Mouse (Mus musculus) ES-CJ7 (cell line): ENCODE measurements around the gene Kremen1.

Experiments used
- DNase-seq: peaks from one replicate; pipeline ENCODE4 v3.0.0; 2011; ENCODE audit warnings: low read depth, low spot score

Gene Kremen1

DNA sequence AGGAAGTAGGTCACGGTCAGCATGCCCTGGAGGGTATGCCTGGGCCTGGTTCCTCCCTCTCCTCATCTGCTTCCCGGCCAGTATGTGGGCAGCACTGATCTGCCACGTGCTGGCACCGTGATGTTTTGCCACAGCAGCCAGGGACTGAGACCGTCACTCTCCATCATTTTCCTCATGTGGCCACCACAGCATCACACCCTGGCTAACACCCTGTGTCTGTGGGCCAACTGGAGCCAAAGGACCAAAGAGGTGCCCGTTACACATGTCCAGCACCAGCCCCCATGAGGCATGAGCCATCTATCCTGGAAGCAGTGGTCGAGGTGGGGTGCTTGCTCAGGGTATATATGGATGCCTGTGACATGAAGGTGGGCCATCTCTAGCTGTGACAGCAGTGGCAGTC, 86.2 kb downstream of the Kremen1 start:
- DNase-seq, result no peak

- peak; percentile 31 for DNase-seq
Measured at GRCm38 (mm10) chr11:5172861-5173260, 88.5 kb downstream of the Kremen1 start.

GRCm38 (mm10) chr11:5167311-5167710, 94.0 kb downstream of the Kremen1 start:
- DNase-seq, result no peak

GRCm38 (mm10) chr11:5165471-5165916, 95.9 kb downstream of the Kremen1 start:
- DNase-seq, result no peak

- DNase-seq, result peak; percentile 67
Measured at GRCm38 (mm10) chr11:5164310-5164709, 97.0 kb downstream of the Kremen1 start.

DNA sequence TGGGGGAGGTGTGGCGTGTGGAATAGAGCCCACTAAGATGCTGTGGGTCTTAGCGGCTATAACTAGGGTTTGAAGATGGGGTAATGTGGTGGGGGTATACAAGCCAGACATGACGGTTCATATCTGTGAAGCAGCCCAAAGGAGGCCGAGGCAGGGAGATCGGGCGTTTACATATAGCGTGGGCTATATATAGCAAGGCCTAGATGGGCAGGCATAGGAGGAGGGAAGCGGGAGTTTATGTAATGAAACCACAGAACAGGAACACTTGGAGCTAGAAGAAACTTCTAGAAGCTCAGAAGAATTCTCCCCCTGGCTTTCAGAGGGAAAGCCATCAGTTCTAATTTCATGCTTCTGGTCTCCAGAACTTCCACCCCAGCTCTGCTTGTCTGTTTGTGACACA, 97.9 kb downstream of the Kremen1 start:
- no peak for DNase-seq

DNA sequence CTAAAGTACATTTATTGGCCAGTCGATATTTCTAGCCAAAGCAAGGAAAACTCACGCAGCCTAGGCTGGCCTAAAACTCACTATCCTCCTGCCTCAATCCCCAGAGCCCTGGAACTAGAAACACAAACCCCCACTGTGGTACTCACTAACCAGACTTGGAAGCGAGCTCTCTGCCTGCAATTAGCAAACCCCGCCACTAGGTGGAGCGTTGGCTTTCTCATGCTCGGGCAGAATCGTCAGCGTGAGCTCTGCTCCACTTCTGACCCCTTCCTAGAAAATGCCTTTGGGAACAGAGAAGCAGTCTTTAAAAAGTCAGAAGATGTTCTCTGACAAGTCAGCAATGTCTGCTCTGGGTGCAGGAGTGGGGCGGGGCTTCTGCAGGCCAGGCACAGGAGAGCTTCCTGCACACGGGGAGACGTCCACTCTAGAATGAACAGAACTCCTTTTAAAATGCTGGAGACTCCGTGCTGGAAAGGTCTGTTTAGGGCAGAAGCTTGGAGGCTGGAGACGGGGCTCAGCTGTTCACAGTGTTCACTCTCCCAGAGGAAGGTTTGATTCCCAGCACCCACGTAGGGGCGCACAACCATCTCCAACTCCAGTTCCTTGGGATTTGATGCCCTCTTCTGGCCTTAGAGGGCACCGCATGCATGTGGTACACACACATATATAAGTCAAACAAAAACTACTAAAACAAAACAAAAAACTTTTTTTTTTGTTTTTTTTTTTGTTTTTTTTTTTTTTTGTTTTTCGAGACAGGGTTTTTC, 100.5 kb downstream of the Kremen1 start:
- DNase-seq, result peak; percentile 90

DNA sequence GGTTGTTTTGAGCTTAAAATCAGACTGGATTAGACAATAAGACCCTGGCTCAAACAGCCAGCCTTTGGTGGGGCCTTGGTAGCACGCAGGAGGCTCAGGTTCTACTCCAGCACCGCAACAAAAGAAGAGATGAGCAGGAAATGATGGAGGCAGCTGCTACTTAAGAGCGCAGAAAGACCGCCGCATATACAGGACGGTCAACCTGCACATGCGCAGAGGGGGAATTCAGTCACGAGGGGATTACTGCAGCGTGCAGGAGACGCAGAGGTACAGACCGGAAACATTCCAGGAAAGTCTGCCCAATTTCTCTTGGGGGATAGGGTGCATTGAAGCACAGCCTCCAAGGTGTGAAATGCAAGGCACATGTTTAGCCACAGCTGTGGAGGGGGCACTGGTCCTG, 103.3 kb downstream of the Kremen1 start:
- DNase-seq, result no peak

GRCm38 (mm10) chr11:5154961-5155805, 106.2 kb downstream of the Kremen1 start:
- no peak for DNase-seq

DNA sequence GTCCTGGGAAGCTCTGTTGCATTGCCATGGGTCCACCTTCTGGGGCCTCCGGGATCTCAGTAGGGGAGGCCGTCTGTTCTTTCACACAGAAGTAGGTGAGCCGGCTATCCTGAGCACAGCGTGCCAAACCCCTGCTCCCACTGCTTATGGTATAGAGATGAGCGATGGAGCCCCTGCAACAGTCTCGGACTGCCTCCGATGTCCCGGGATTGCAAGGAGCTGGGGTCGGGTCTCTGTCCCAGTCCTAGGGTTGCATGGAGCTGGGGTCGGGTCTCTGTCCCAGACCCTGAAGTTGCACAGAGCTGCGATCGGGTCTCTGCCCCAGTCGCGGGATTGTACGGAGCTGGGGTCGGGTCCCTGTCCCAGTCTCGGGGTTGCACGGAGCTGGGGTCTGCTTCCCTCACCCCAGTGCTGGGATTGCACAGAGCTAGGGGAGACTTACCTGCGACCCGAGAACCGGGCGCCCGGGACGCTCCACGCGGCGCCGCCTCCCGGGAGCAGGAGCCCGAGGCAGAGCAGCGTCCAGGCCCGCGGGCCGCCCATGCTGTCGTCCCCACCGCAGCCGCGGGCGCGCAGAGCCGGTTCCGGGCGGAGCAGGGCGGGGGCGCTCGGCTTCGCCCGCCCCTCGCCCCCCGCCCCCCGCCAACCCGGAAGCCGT, 109.5 kb downstream of the Kremen1 start, which contains the start of gene Emid1:
TSS of gene Emid1 (minus strand) at position 578 of the 658 bp plus-strand sequence.
- no peak for DNase-seq

DNA sequence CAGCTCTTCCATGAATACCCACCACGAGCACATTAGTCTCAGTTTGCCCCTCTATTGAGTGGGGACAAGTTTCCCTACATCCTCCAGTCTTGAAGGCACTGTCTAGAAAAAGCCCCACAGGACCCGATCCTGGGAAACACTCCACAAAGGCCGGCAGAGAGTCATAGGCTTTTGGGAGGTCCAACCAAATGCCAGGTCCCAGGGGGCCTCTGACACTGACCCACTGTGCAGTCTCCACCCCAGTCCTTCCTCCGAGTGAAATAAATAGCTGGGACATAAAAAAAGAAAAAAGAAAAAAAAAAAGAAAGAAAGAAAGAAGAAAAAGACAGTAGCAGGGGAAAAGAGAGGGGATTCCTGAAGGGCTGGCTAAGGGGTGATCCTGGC, 110.1 kb downstream of the Kremen1 start:
- DNase-seq, result no peak

DNA sequence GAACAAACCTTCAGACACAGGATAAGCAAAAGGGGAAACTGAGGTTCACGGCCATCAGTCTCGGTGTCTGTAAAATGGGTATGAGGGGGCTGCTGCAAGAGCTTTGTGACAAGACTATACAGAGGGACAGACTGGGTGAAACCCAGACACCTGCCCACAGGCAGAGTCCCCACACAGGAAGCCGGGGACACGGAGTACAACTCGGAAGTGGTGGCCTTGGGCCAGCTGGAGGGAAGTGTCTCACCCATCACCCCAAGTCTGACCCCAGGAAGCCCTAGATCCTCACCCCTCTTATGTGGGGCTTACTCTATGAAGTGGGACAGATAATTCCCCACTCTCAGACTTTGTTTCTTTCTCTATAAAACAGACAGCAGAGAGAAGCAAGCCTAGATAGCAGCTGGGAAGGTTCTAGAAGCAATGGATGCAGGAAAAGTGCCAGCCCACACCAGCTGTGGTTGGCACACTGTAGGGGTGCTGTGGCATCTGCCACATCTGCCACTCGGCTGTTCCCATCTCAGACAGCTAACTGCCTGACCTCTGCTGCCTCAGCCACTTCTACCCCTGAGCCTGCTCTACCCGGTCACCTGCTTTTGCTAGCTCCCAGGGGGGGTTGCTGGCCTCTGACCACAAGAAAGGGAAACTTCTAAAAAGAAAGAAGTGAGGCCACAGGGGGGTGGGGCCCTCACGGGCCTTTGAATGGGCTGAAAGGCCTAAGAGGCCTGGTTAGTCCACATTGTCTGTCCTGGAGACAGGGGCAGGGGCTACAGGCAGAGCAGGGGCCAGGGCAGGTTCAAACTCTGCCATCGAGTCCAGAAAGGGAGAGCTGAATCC, 110.7 kb downstream of the Kremen1 start:
- DNase-seq, result no peak

- no peak for DNase-seq
Measured at GRCm38 (mm10) chr11:5149955-5150354, 111.4 kb downstream of the Kremen1 start.

DNA sequence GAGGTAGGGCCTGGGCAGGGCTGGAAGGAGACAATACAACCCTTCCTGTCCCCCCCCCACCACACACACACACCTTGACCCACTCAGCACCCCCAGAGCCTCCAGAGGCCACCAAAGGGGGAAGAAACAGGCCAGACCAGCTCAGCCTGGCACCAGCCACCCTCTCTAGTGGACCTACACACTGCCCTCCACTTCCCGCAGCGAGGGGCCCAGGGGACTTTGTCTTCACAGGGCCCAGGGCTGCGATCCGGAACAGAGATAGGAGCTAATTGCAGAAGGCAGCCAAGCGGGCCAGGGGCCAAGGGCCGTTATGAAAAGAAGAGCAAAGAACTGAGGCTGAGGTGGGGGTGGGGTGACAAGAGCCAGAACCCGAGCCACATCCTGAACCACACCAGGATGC, 112.1 kb downstream of the Kremen1 start:
- no peak for DNase-seq

DNA sequence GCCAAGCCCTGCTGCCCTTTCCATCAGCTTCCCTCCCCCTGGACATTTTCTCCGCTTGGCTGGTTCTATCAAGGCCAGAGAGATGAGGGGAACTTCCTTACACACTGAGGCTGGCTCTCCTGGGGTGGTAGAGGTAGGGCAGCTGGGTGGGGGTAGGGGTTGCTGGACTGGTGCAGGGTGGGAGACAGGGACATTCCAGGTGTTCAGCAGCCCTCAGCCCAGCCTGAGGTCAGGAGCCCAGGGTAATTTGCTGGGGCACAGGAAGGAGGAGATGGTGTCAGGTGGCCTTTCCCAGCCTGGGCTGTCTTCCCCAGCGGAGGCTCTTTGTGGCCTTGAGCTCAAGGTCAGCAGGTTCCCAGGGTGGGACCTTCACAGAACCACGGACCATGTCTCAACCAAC, 115.8 kb downstream of the Kremen1 start:
- DNase-seq, result no peak

- DNase-seq, result no peak
Measured at GRCm38 (mm10) chr11:5141965-5142364, 119.4 kb downstream of the Kremen1 start.
